Mouse (Mus musculus) kidney, embryonic 16.5 days (tissue): Measurements from ENCODE around the gene Mfap3. TPM values are rescaled to one million over a fixed set of nuclear protein-coding genes. Genes with fewer than 3 reads are reported as not detected.

Experiments used
- ATAC-seq: fragments of 200-750 bp; cut with Nextera tagmentation; 2 replicates; pipeline ENCODE4 v1.8.0; 2017; ENCODE audit warnings: moderate TSS enrichment; ENCODE audit not compliant: low FRiP score, low TSS enrichment
- H3K27ac ChIP-seq: fragments of 300-500 bp; sonication (generic); 2 replicates; pipeline ENCODE4 v1.5.1; 2014; ENCODE audit warnings: low read length
- H3K27me3 ChIP-seq: fragments of 300-500 bp; sonication (generic); 2 replicates; pipeline ENCODE4 v1.6.1; 2014; ENCODE audit warnings: low read length, control low read depth, mixed read lengths; ENCODE audit not compliant: insufficient read depth
- H3K36me3 ChIP-seq: fragments of 300-500 bp; sonication (generic); 2 replicates; pipeline ENCODE4 v1.6.1; 2014; ENCODE audit warnings: low read length, control low read depth, mixed read lengths; ENCODE audit not compliant: insufficient read depth
- H3K4me1 ChIP-seq: fragments of 300-500 bp; sonication (generic); 2 replicates; pipeline ENCODE4 v1.6.1; 2014; ENCODE audit warnings: low read length, control low read depth, mixed read lengths; ENCODE audit not compliant: insufficient read depth
- H3K4me2 ChIP-seq: fragments of 300-500 bp; sonication (generic); replicated peaks from 2 replicates; pipeline ENCODE4 v1.6.1; 2014; ENCODE audit warnings: low read depth, low read length
- H3K4me3 ChIP-seq: fragments of 300-500 bp; sonication (generic); 2 replicates; pipeline ENCODE4 v1.5.1; 2014; ENCODE audit warnings: mild to moderate bottlenecking, low read length
- H3K9ac ChIP-seq: fragments of 300-500 bp; sonication (generic); replicated peaks from 2 replicates; pipeline ENCODE4 v1.6.1; 2014; ENCODE audit warnings: low read length
- H3K9me3 ChIP-seq: fragments of 300-500 bp; sonication (generic); 2 replicates; pipeline ENCODE4 v1.6.1; 2016; ENCODE audit warnings: low read length, control low read depth
- WGBS: fragments of 180-500 bp; shearing (Covaris S2); extraction: QIAGEN DNeasy Blood & Tissue Kit; methylation state at CpG from one replicate; pipeline ENCODE4 v1.1.7; 2014; 5-methylcytosine and 5-hydroxymethylcytosine counted together
- polyA plus RNA-seq: library from polyadenylated mRNA; unstranded; fragments of >200 nt; fragmentation: Nextera tagmentation; extraction: Ambion mirVana; gene quantifications from 2 replicates; pipeline ENCODE4 v1.2.1, GENCODE M21; 2015

The Mfap3 gene
- 50.7 and 51.3 TPM in 2 replicates for polyA plus RNA-seq

DNA sequence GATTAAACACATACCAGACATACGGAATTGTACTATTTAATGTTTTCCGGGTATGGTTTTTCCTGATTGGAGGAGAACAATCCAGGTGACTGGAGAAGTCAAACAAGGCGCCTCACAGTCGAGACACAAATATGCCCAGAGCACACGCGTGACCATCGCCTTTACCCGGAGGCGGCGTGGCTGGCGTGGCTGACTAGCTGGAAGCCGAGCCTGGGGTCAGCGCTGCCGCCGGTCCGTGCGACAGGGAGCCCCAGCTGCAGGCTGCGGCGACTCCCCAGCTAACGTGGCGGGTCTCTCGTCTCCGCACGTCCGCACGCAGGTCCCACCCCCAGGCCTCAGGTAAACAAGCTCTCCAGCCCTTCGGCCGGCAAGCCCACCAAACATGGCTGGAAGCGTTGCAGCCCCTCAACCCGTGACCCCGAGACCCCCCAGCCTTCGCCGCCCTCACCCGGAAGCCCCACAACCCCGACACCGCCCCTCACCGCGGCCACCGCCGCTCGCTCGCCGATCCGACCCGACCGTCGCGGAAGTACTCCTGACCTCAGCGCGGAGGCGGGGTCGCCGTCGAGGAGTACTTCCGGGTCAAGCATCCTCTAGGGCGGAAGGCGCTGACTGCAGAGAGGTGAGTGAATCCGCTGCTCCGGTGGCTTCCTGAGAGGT is at the start of gene Mfap3, which contains the start of gene Fam114a2:
Gene Mfap3, plus strand, starts transcription at position 574 of the 660 bp plus-strand sequence.
Gene Fam114a2, minus strand, starts transcription at position 527 of the 660 bp plus-strand sequence.
- no peaks in the 10 kb centered on the region for H3K36me3 ChIP-seq
- peak within 1 kb of the TSS; percentile 69 for H3K4me3 ChIP-seq
- H3K4me2 ChIP-seq, result peak within 1 kb of the TSS; percentile 75
- peaks cover 16% of the 10 kb centered on the region for H3K4me1 ChIP-seq
- WGBS, result under 1% methylated on average over 56 of the region's 59 CpGs
- H3K27ac ChIP-seq, result peak within 1 kb of the TSS; percentile 48
- H3K9ac ChIP-seq, result peak within 1 kb of the TSS; percentile 79
- no peaks in the 10 kb centered on the region for H3K9me3 ChIP-seq
- peak; percentile 96 for ATAC-seq
- no peaks in the 10 kb centered on the region for H3K27me3 ChIP-seq

DNA sequence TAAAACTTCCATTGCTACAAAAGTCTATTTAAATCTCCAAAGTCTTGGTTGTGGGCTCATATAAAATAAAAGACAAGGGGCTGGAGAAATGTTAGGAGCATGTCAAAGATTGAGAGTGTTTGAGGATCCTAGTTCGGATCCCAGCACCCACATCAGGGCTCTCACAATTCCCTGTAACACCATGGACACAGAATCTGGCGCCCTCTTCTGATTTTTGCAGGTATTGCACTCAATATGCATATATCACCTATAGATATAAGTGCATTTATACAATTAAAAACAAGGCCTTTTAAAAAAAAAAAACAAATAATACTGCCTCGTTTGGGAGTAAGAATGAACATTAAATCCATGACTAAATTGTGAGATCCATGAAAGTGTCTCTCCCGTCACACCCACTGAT is 49.8 kb upstream of the Mfap3 start:
- no peak for ATAC-seq
- Histone ChIP-seq H3K4me2 (no peak overlapping the region), H3K4me3 (no peak overlapping the region), H3K9me3 (no peaks in the 10 kb centered on the region), H3K36me3 (no peaks in the 10 kb centered on the region), H3K9ac (no peak overlapping the region), H3K4me1 (no peaks in the 10 kb centered on the region), H3K27ac (no peak overlapping the region), H3K27me3 (no peaks in the 10 kb centered on the region)
- WGBS, result 81% methylated on average over 4 of the region's 4 CpGs

DNA sequence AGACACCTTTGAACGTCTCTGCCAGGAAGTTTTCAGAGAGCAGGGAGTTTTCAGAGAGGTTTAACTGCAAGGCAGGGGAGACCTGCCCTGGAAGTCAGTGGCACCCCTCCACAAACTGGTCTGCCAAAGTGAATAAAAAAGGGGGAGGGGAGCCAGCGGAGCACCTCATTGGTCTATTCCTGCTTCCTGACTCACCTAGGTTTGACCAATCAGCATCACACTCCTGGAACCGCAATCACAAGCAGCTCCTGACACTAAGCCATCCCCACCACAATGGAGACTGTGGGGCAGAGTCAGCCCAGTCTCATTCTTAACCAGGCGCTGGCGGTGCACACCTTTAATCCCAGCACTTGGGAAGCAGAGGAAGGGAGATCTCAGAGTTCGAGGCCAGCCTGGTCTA is 48.4 kb upstream of the Mfap3 start:
- no peaks in the 10 kb centered on the region for H3K9me3 ChIP-seq
- H3K27ac ChIP-seq, result no peak overlapping the region
- WGBS, result 54% methylated on average over 6 of the region's 6 CpGs
- no peaks in the 10 kb centered on the region for H3K36me3 ChIP-seq
- ATAC-seq, result no peak
- no peak overlapping the region for H3K4me2 ChIP-seq
- no peak overlapping the region for H3K4me3 ChIP-seq
- no peak overlapping the region for H3K9ac ChIP-seq
- no peaks in the 10 kb centered on the region for H3K27me3 ChIP-seq
- H3K4me1 ChIP-seq, result no peaks in the 10 kb centered on the region

DNA sequence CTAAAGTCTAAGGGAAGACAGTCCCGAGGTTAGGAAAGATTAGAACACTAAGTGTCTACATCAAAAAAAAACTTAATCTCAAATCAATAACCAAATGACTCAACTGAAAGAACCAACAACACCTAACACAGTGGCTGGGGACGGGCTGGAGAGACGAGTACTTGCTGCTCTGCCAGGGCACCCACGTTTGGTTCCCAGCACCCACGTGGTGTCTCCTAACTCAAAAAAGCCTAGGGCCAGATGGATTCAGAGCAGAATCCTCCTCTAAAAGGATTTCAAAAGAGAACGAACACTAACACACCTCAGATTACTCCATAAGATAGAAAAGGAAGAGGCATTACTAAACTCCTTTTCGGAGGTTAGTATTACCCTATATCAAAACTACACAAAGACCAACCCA is 47.5 kb upstream of the Mfap3 start:
- no peak overlapping the region for H3K27ac ChIP-seq
- H3K27me3 ChIP-seq, result no peaks in the 10 kb centered on the region
- no peak for ATAC-seq
- H3K9me3 ChIP-seq, result no peaks in the 10 kb centered on the region
- no peaks in the 10 kb centered on the region for H3K36me3 ChIP-seq
- H3K9ac ChIP-seq, result no peak overlapping the region
- H3K4me3 ChIP-seq, result no peak overlapping the region
- no peaks in the 10 kb centered on the region for H3K4me1 ChIP-seq
- no peak overlapping the region for H3K4me2 ChIP-seq
- 90% methylated on average over 7 of the region's 7 CpGs for WGBS

DNA sequence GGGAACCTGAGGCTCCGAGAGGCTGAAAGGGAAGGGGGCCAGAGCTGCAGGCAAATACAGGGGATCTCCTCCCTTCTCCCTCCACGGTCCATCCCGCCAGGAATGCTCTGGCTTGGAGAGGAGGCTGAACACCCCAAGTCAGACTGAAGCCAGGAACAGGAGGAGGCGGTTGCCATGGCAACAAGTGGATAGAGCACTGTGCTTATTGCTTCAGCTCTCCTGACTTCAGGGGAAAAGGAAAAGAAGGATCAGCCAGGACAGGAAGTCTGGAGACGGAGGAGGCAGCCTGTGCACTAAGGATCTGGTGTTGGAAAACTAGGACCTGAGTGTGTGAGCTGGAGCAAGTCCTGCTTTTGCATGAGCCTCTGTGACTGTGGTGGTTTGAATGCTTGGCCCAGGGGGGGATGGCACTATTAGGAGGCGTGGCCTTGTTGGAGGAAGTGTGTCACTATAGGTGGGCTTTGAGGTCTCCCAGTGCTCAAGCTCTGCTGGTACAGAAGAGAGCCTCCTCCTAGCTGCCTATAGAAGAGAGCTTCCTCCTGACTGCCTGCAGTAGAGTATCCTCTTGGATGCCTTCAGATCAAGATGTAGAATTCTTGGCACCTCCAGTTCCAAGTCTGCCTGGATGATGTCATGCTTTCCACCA is 44.0 kb upstream of the Mfap3 start:
- peaks cover 7% of the 10 kb centered on the region; the same call in 1 of the 2 replicates for H3K36me3 ChIP-seq
- H3K4me3 ChIP-seq, result no peak overlapping the region
- no peak overlapping the region for H3K27ac ChIP-seq
- H3K4me1 ChIP-seq, result no peaks in the 10 kb centered on the region
- WGBS, result 73% methylated on average over 6 of the region's 6 CpGs
- no peak overlapping the region for H3K9ac ChIP-seq
- ATAC-seq, result no peak
- H3K9me3 ChIP-seq, result no peaks in the 10 kb centered on the region
- no peaks in the 10 kb centered on the region for H3K27me3 ChIP-seq
- no peak overlapping the region for H3K4me2 ChIP-seq

DNA sequence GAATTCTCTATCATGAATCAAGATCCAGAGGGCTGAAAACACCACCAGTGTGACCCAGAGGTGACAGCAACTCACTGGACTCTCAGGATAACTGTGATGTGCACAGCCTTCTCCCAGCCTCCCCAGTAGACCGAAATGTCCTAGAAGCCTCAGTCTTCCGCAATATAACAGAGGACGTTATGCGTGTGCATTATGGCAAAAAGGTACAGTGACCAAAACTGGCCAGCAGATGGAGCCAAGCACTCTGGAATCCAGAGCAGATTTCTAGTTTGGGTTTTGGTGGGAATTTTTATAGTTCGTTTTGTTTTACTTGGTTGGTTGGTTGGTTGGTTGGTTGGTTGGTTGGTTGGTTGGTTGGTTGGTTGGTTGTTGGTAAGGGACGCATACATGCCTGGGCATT is 43.3 kb upstream of the Mfap3 start:
- peaks cover 7% of the 10 kb centered on the region; the same call in 1 of the 2 replicates for H3K36me3 ChIP-seq
- no peak overlapping the region for H3K27ac ChIP-seq
- ATAC-seq, result no peak
- H3K9me3 ChIP-seq, result no peaks in the 10 kb centered on the region
- H3K27me3 ChIP-seq, result no peaks in the 10 kb centered on the region
- 54% methylated on average over 6 of the region's 6 CpGs for WGBS
- H3K4me2 ChIP-seq, result no peak overlapping the region
- H3K4me1 ChIP-seq, result no peaks in the 10 kb centered on the region
- no peak overlapping the region for H3K4me3 ChIP-seq
- no peak overlapping the region for H3K9ac ChIP-seq

DNA sequence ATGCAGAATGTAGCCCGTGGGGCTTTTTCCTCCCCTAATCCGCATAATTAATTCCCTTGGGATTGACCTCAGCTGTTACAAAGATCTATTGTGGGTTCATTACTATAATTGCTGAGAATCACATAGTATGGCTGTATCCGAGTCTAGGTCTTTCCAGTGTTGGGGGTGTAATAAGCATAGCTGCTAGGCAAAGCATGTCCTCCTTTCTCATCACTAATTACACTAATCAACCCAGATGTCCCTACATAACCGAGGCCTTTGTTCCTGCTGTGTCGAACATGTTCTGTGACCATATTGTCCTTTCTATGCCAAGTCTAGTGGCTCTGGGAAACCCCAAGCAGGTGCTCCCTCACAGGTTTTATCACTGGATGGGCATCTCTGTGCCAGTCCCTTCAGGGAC is 40.4 kb upstream of the Mfap3 start:
- Histone ChIP-seq H3K4me2 (no peak overlapping the region), H3K36me3 (peaks cover 32% of the 10 kb centered on the region), H3K27me3 (no peaks in the 10 kb centered on the region), H3K9me3 (no peaks in the 10 kb centered on the region), H3K27ac (no peak overlapping the region), H3K9ac (no peak overlapping the region), H3K4me3 (no peak overlapping the region), H3K4me1 (no peaks in the 10 kb centered on the region)
- ATAC-seq, result no peak
- WGBS, result 86% methylated on average over 5 of the region's 5 CpGs

DNA sequence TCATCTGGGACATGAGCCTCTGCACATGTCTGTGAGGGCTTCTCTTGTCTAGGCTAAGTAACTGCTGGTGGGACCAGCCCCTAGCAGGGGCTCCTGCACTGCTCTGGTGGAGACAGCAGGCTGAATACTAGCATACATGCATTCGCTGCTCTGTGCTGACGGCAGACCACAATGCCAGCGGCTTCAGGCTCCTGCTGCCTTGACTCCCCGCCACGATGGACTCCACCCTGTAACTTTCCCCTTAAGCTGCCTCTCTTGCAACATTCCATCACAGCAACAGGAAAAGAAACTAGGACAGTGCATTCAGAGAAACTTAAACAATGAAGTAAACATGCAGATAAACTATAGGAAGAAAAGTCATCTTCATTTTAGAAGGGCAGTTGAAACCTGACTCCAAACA is 30.0 kb upstream of the Mfap3 start:
- Histone ChIP-seq H3K27me3 (no peaks in the 10 kb centered on the region), H3K9ac (no peak overlapping the region), H3K36me3 (peaks cover 66% of the 10 kb centered on the region), H3K27ac (no peak overlapping the region), H3K9me3 (no peaks in the 10 kb centered on the region), H3K4me2 (no peak overlapping the region), H3K4me3 (no peak overlapping the region), H3K4me1 (no peaks in the 10 kb centered on the region)
- ATAC-seq, result no peak
- 91% methylated on average over 5 of the region's 5 CpGs for WGBS

DNA sequence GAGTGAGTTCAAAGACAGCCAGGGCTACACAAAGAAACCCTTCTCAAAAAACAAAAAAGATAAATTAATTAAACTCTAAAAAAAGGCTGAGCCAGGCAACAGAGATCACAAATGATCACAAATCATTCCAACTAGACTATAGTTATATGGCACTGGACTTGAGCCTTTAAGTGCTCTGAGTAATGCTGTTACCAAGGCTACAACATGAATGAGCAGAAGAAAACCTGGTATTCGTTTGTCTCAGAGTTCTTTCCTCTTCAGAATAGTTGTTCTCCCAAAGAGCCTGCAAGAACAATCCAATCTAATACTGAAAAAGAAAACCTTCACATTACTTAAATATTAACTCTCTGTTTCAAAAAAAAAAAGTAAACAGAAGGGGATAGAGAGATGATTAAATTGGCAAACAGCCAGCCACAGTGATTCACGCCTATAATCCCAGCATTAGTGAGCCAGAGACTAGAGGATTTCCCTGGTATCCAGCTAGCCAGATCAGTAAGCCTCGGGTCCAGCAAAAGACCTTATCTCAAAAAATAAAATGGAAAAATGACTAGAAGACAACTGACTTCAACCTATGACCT is 21.9 kb upstream of the Mfap3 start:
- no peak for ATAC-seq
- Histone ChIP-seq H3K36me3 (peaks cover 57% of the 10 kb centered on the region), H3K4me3 (no peak overlapping the region), H3K27me3 (no peaks in the 10 kb centered on the region), H3K9me3 (no peaks in the 10 kb centered on the region), H3K27ac (no peak overlapping the region), H3K9ac (no peak overlapping the region), H3K4me1 (no peaks in the 10 kb centered on the region), H3K4me2 (no peak overlapping the region)
- WGBS, result 71% methylated on average over 3 of the region's 3 CpGs

DNA sequence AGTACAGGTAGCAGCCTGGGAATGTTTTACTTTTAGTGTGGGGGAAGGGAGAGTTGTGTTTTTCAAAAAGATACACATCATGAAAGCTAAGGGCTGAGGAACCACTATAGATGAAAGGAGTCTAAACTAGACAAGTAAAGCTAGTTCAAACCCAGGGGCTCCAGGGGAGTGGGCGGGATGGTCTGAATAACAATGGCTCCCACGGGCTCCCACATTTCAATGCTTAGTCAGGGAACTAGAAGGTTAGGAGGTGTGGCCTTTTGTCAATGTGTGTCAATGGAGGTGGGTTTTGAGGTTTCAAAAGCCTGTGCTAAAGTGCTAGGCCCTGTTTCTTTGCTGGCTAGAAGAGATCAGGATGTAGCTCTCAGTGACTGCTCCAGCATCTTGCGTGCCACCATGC is 20.8 kb upstream of the Mfap3 start:
- WGBS, result 69% methylated on average over 3 of the region's 3 CpGs
- H3K4me3 ChIP-seq, result no peak overlapping the region
- no peaks in the 10 kb centered on the region for H3K27me3 ChIP-seq
- H3K27ac ChIP-seq, result no peak overlapping the region
- H3K4me1 ChIP-seq, result no peaks in the 10 kb centered on the region
- no peak overlapping the region for H3K4me2 ChIP-seq
- H3K9ac ChIP-seq, result no peak overlapping the region
- ATAC-seq, result no peak
- no peaks in the 10 kb centered on the region for H3K9me3 ChIP-seq
- H3K36me3 ChIP-seq, result peaks cover 47% of the 10 kb centered on the region
